ENCODE assay signal across 8 mouse cellular contexts in genomic region chr15:83037755-83038483, GRCm38 (mm10). TPM values are rescaled to one million over a fixed set of nuclear protein-coding genes. Genes with fewer than 3 reads are reported as not detected.
DNase-seq lines count a peak whose midpoint lies in the region; ATAC-seq and TF ChIP-seq lines count a peak whose summit lies in the region.

No protein-coding gene starts in this region.

- TF ChIP-seq CTCF in cortical plate, adult 2 months (IDR thresholded peaks at IDR 0.05; ENCODE audit: extremely low read depth, insufficient read depth, low read length) = peak; percentile 92

- H3K4me3 ChIP-seq in midbrain, embryonic 11.5 days (ENCODE audit: low read depth, low read length) = no peak overlapping the region
- no peak overlapping the region for H3K4me3 ChIP-seq in midbrain, embryonic 16.5 days (ENCODE audit: low read depth, low read length)
- H3K4me3 ChIP-seq in cortical plate, adult 2 months (ENCODE audit: insufficient read depth, low read length) = no peak overlapping the region
- no peak overlapping the region for H3K4me3 ChIP-seq in stomach, embryonic 16.5 days (replicated peaks; ENCODE audit: low read length)

- no peak overlapping the region for H3K9ac ChIP-seq in midbrain, embryonic 11.5 days (ENCODE audit: low read length)
- no peak overlapping the region for H3K9ac ChIP-seq in midbrain, embryonic 16.5 days (ENCODE audit: low read depth, low read length)
- H3K9ac ChIP-seq in stomach, embryonic 16.5 days (ENCODE audit: low read length) = no peak overlapping the region

- no peak for ATAC-seq in midbrain, embryonic 11.5 days (ENCODE audit: low FRiP score)
- ATAC-seq in midbrain, embryonic 16.5 days = no peak
- ATAC-seq in stomach, embryonic 16.5 days (ENCODE audit: insufficient read depth, low FRiP score) = peak; percentile 46

- no peaks in the 10 kb centered on the region for H3K9me3 ChIP-seq in midbrain, embryonic 11.5 days (ENCODE audit: control insufficient read depth, low read length)
- H3K9me3 ChIP-seq in midbrain, embryonic 16.5 days (replicated peaks; ENCODE audit: control insufficient read depth, low read length, poor library complexity, severe bottlenecking) = no peaks in the 10 kb centered on the region
- H3K9me3 ChIP-seq in stomach, embryonic 16.5 days (replicated peaks; ENCODE audit: control insufficient read depth, low read length) = no peaks in the 10 kb centered on the region

- H3K27ac ChIP-seq in midbrain, embryonic 11.5 days (ENCODE audit: low read depth, low read length) = no peak overlapping the region; the same call in 1 of the 2 replicates
- H3K27ac ChIP-seq in midbrain, embryonic 16.5 days (ENCODE audit: low read length) = no peak overlapping the region
- no peak overlapping the region for H3K27ac ChIP-seq in cortical plate, adult 2 months (ENCODE audit: insufficient read depth, low read length)
- peak overlapping the region; percentile 30; the same call in 1 of the 2 replicates for H3K27ac ChIP-seq in stomach, embryonic 16.5 days (ENCODE audit: low read length)

- intact Hi-C loops in left cerebral cortex, postnatal 4 days (cut with DNase I) = loop anchor here (5.0 to 10.0 kb wide), 3 partner anchors 51 to 231 kb away; partner anchors contain the start of gene Tcf20

- no peaks in the 10 kb centered on the region for H3K36me3 ChIP-seq in midbrain, embryonic 11.5 days (ENCODE audit: control insufficient read depth, insufficient read depth, low read length)
- no peaks in the 10 kb centered on the region for H3K36me3 ChIP-seq in midbrain, embryonic 16.5 days (ENCODE audit: control insufficient read depth, insufficient read depth, low read length)
- H3K36me3 ChIP-seq in stomach, embryonic 16.5 days (ENCODE audit: control insufficient read depth, insufficient read depth, low read length) = no peaks in the 10 kb centered on the region

- H3K27me3 ChIP-seq in midbrain, embryonic 11.5 days (ENCODE audit: control insufficient read depth, insufficient read depth, low read length) = peaks cover 13% of the 10 kb centered on the region; the same call in 1 of the 2 replicates
- H3K27me3 ChIP-seq in midbrain, embryonic 16.5 days (ENCODE audit: control insufficient read depth, insufficient read depth, low read depth, low read length) = no peaks in the 10 kb centered on the region
- peaks cover 7% of the 10 kb centered on the region; the same call in 1 of the 2 replicates for H3K27me3 ChIP-seq in stomach, embryonic 16.5 days (ENCODE audit: control insufficient read depth, insufficient read depth, low read length)

- WGBS in midbrain, embryonic 11.5 days = 4% methylated on average over 8 of the region's 8 CpGs
- WGBS in midbrain, embryonic 16.5 days = 1% methylated on average over 8 of the region's 8 CpGs
- 1% methylated on average over 8 of the region's 8 CpGs for WGBS in stomach, embryonic 16.5 days

- peak; percentile 100 for DNase-seq in midbrain, embryonic 11.5 days (ENCODE audit: low spot score, missing footprints)
- DNase-seq in gastrocnemius, adult 8-10 months (ENCODE audit: low spot score in 2 of 2) = peak; percentile 72
- peak; percentile 83 for DNase-seq in kidney, adult 11 months
- peak; percentile 91 for DNase-seq in left cerebral cortex, postnatal 4 days
- DNase-seq in natural killer cell, adult 2 months (ENCODE audit: low spot score in 2 of 2) = peak; percentile 75 to 85

- H3K4me1 ChIP-seq in midbrain, embryonic 11.5 days (ENCODE audit: control insufficient read depth, insufficient read depth, low read length) = peaks cover 28% of the 10 kb centered on the region
- peaks cover 34% of the 10 kb centered on the region for H3K4me1 ChIP-seq in midbrain, embryonic 16.5 days (ENCODE audit: control insufficient read depth, insufficient read depth, low read length)
- H3K4me1 ChIP-seq in cortical plate, adult 2 months (ENCODE audit: control insufficient read depth, insufficient read depth, low read length) = peaks cover 4% of the 10 kb centered on the region; the same call in 1 of the 2 replicates
- H3K4me1 ChIP-seq in stomach, embryonic 16.5 days (ENCODE audit: control insufficient read depth, insufficient read depth, low read length) = peaks cover 35% of the 10 kb centered on the region

- no peak overlapping the region for H3K4me2 ChIP-seq in midbrain, embryonic 11.5 days
- no peak overlapping the region for H3K4me2 ChIP-seq in midbrain, embryonic 16.5 days (ENCODE audit: low read length)
- H3K4me2 ChIP-seq in stomach, embryonic 16.5 days (ENCODE audit: low read depth, low read length) = no peak overlapping the region

- no peak for TF ChIP-seq POLR2A in cortical plate, adult 2 months (IDR thresholded peaks at IDR 0.05; ENCODE audit: extremely low read depth, insufficient read depth, low read length)

RNA-seq across cellular contexts. Expression of gene Nfam1, which starts 4.8 kb away (rescaled TPM):
- 3.9 and 4.0 TPM in 2 replicates for polyA plus RNA-seq in midbrain, embryonic 11.5 days (2014; fragmentation: Nextera tagmentation; extraction: Ambion mirVana)
- polyA plus RNA-seq in midbrain, embryonic 16.5 days (2015; fragmentation: Nextera tagmentation; extraction: Ambion mirVana) = 2.6 and 3.0 TPM in 2 replicates
- 2.1 and 2.6 TPM in 2 replicates for polyA plus RNA-seq in cortical plate, adult 2 months (2012; rRNA removed)
- total RNA-seq in gastrocnemius, adult 8-10 months (2022) = under 1 TPM; 0.12 to 0.43 (median 0.28) TPM
- total RNA-seq in left cerebral cortex, postnatal 4 days (2021) = 1 to 10 TPM; 2.0 to 2.1 TPM
- 5.6 and 7.4 TPM in 2 replicates for polyA plus RNA-seq in stomach, embryonic 16.5 days (2015; fragmentation: Nextera tagmentation; extraction: Ambion mirVana)

RNA-seq across cellular contexts. Expression of gene Tcf20, which starts 50.2 kb away (rescaled TPM):
- polyA plus RNA-seq in midbrain, embryonic 11.5 days (2014; fragmentation: Nextera tagmentation; extraction: Ambion mirVana) = 12.3 and 13.5 TPM in 2 replicates
- 13.0 and 13.6 TPM in 2 replicates for polyA plus RNA-seq in midbrain, embryonic 16.5 days (2015; fragmentation: Nextera tagmentation; extraction: Ambion mirVana)
- 37.1 and 38.4 TPM in 2 replicates for polyA plus RNA-seq in cortical plate, adult 2 months (2012; rRNA removed)
- 10 to 100 TPM; 28.0 to 36.3 (median 32.1) TPM for total RNA-seq in gastrocnemius, adult 8-10 months (2022)
- total RNA-seq in left cerebral cortex, postnatal 4 days (2021) = 100 to 1,000 TPM; 142 to 145 TPM
- 7.1 and 8.0 TPM in 2 replicates for polyA plus RNA-seq in stomach, embryonic 16.5 days (2015; fragmentation: Nextera tagmentation; extraction: Ambion mirVana)

RNA-seq across cellular contexts. Expression of gene Serhl, which starts 51.4 kb away (rescaled TPM):
- polyA plus RNA-seq in midbrain, embryonic 11.5 days (2014; fragmentation: Nextera tagmentation; extraction: Ambion mirVana) = 46.9 and 47.0 TPM in 2 replicates
- polyA plus RNA-seq in midbrain, embryonic 16.5 days (2015; fragmentation: Nextera tagmentation; extraction: Ambion mirVana) = 29.6 and 29.7 TPM in 2 replicates
- polyA plus RNA-seq in cortical plate, adult 2 months (2012; rRNA removed) = 15.9 and 16.4 TPM in 2 replicates
- 10 to 100 TPM; 19.2 to 30.2 (median 25.4) TPM for total RNA-seq in gastrocnemius, adult 8-10 months (2022)
- 1 to 10 TPM; 5.1 to 7.3 TPM for total RNA-seq in left cerebral cortex, postnatal 4 days (2021)
- 61.0 and 63.7 TPM in 2 replicates for polyA plus RNA-seq in stomach, embryonic 16.5 days (2015; fragmentation: Nextera tagmentation; extraction: Ambion mirVana)
